Mouse (Mus musculus) heart, adult 2 months (tissue): ENCODE results near the gene Wwc1. TPM values are rescaled to one million over a fixed set of nuclear protein-coding genes. Genes with fewer than 3 reads are reported as not detected.
A peak's percentile ranks its signal among the peaks of the same experiment; 100 is the strongest.

Experiments
- DNase-seq, 2 experiments: peaks; one replicate each; pipeline ENCODE4 v3.0.0; 2021
- H3K27ac ChIP-seq: fragments of 200-600 bp; 2 replicates; pipeline ENCODE4 v1.8.1; 2022
- H3K27me3 ChIP-seq: fragments of 200-500 bp; 2 replicates; pipeline ENCODE4 v1.6.1; 2012; ENCODE audit warnings: mild to moderate bottlenecking, low read length, inconsistent platforms, mixed read lengths; ENCODE audit not compliant: control insufficient read depth, insufficient read depth
- H3K36me3 ChIP-seq: fragments of 200-500 bp; 2 replicates; pipeline ENCODE4 v1.6.1; 2012; ENCODE audit warnings: low read length, inconsistent platforms; ENCODE audit not compliant: control insufficient read depth, insufficient read depth
- H3K4me1 ChIP-seq: fragments of 200-500 bp; 2 replicates; pipeline ENCODE4 v1.6.1; 2011; ENCODE audit warnings: low read length; ENCODE audit not compliant: control insufficient read depth, insufficient read depth
- H3K4me3 ChIP-seq: fragments of 200-600 bp; 2 replicates; pipeline ENCODE4 v1.8.1; 2022
- H3K79me2 ChIP-seq: fragments of 200-500 bp; replicated peaks from 2 replicates; pipeline ENCODE4 v1.6.1; 2012; ENCODE audit warnings: mild to moderate bottlenecking, inconsistent platforms, low read length, moderate library complexity, mixed read lengths; ENCODE audit not compliant: control insufficient read depth, insufficient read depth
- H3K9ac ChIP-seq: fragments of 200-500 bp; 2 replicates; pipeline ENCODE4 v1.6.1; 2012; ENCODE audit warnings: low read depth, mild to moderate bottlenecking, control low read depth, inconsistent platforms, low read length, mixed read lengths
- CTCF ChIP-seq: fragments of 200-600 bp; IDR thresholded peaks from 2 replicates; pipeline ENCODE4 v1.8.1; 2022; ENCODE audit warnings: antibody characterized with exemption, mild to moderate bottlenecking, moderate library complexity
- EP300 ChIP-seq: fragments of 200-500 bp; IDR thresholded peaks from 2 replicates; pipeline ENCODE4 v1.6.1; 2011; ENCODE audit warnings: low read depth, low read length, control low read depth; ENCODE audit not compliant: insufficient read depth
- POLR2A ChIP-seq: fragments of 200-500 bp; IDR thresholded peaks from 2 replicates; pipeline ENCODE4 v1.6.1; 2011; ENCODE audit warnings: mild to moderate bottlenecking, low read depth, low read length, control low read depth; ENCODE audit not compliant: insufficient read depth
- WGBS: fragments of 180-500 bp; shearing (Covaris S2); methylation state at CpG from one replicate; pipeline ENCODE4 v1.1.7; 2018; 5-methylcytosine and 5-hydroxymethylcytosine counted together
- intact Hi-C: fragments of 180-260 bp; cut with DNase I; formaldehyde crosslinking; loops from one replicate; pipeline ENCODE4 v1.15.1; 2025
- polyA plus RNA-seq: library from polyadenylated mRNA; depleted of rRNA; stranded (reverse); fragments of >200 nt; gene quantifications from 2 replicates; pipeline ENCODE4 v1.2.3, GENCODE M21; 2012
- total RNA-seq, 2 experiments: library from RNA; stranded (reverse); gene quantifications; 2 replicates each; pipeline ENCODE4 v1.2.3; 2021

Wwc1 gene
- total and polyA plus RNA-seq, 3 experiments: 0.84 to 2.1 (median 1.1) TPM

DNA sequence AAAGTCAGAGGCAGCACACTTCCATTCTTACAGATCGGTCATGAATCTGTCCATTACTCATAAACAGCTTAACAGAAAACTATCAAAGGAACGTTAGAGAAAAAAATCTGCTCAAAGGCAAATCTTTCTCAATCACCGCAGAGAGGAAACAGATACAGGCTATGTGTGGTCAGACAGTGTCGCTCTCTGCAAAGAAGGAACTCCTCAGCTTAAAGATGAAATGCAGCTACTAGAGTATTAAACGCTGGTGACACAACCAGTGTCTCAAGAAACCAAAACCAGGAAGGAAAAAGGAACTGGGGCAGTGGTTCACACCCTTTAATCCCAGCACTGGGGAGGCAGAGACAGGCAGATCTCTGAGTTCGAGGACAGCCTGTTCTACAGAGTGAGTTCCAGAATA, 152.6 kb downstream of the Wwc1 start:
- no peak for DNase-seq
- no peak for TF ChIP-seq CTCF
- TF ChIP-seq EP300: no peak
- no peak for TF ChIP-seq POLR2A
- Histone ChIP-seq H3K9ac (no peak overlapping the region), H3K36me3 (peaks cover 4% of the 10 kb centered on the region), H3K4me3 (no peak overlapping the region), H3K4me1 (no peaks in the 10 kb centered on the region), H3K27me3 (no peaks in the 10 kb centered on the region), H3K79me2 (peaks cover 1% of the 10 kb centered on the region; the same call in 1 of the 2 replicates), H3K27ac (no peak overlapping the region)
- intact Hi-C loops: no loop called here
- 91% methylated on average over 6 of the region's 6 CpGs for WGBS

- no peaks in the 10 kb centered on the region for H3K4me1 ChIP-seq
- DNase-seq: no peak
- 74% methylated on average over 12 of the region's 12 CpGs for WGBS
- no peak for TF ChIP-seq EP300
- TF ChIP-seq POLR2A: no peak
- TF ChIP-seq CTCF: no peak
- H3K27ac ChIP-seq: no peak overlapping the region
- H3K79me2 ChIP-seq: no peaks in the 10 kb centered on the region
- intact Hi-C loops: no loop called here
- no peak overlapping the region for H3K4me3 ChIP-seq
- H3K36me3 ChIP-seq: no peaks in the 10 kb centered on the region; the same call in 1 of the 2 replicates
- H3K27me3 ChIP-seq: no peaks in the 10 kb centered on the region
- no peak overlapping the region for H3K9ac ChIP-seq
These were observed 164.0 kb downstream of the Wwc1 start for GRCm38 (mm10) chr11:35816316-35816715.

DNA sequence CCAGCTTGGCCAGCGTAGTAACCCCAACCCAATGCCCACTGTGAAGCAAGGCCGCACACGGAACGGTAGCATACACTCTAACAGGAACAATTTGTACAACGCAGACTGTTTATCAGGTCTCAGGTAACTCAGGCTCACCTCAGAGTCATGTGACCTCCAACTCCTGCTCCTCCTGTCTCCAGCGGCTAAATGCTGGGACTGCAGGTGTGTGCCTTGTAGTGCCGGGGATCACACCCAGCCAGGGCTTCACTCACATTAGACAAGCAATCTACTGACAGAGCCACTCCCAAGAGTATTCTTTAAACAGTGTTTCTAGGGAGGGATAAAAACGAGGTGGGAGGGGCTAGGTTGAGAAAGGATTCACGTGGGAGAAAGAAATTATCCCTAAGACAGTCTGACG, 168.9 kb downstream of the Wwc1 start:
- no peak overlapping the region for H3K27ac ChIP-seq
- no peak overlapping the region for H3K4me3 ChIP-seq
- no peaks in the 10 kb centered on the region for H3K79me2 ChIP-seq
- WGBS: 88% methylated on average over 10 of the region's 10 CpGs
- no peak for DNase-seq
- H3K27me3 ChIP-seq: no peaks in the 10 kb centered on the region
- H3K4me1 ChIP-seq: no peaks in the 10 kb centered on the region
- H3K36me3 ChIP-seq: no peaks in the 10 kb centered on the region
- no peak for TF ChIP-seq CTCF
- intact Hi-C loops: no loop called here
- H3K9ac ChIP-seq: no peak overlapping the region

GRCm38 (mm10) chr11:35801332-35801731, 179.0 kb downstream of the Wwc1 start:
- 68% methylated on average over 5 of the region's 5 CpGs for WGBS
- no peak overlapping the region for H3K4me3 ChIP-seq
- intact Hi-C loops: no loop called here
- no peaks in the 10 kb centered on the region for H3K36me3 ChIP-seq
- no peaks in the 10 kb centered on the region for H3K4me1 ChIP-seq
- DNase-seq: no peak
- TF ChIP-seq CTCF: no peak
- TF ChIP-seq POLR2A: no peak
- no peak for TF ChIP-seq EP300
- no peaks in the 10 kb centered on the region for H3K79me2 ChIP-seq
- no peak overlapping the region for H3K27ac ChIP-seq
- H3K27me3 ChIP-seq: peaks cover 12% of the 10 kb centered on the region
- H3K9ac ChIP-seq: no peak overlapping the region

GRCm38 (mm10) chr11:35798874-35799273, 181.5 kb downstream of the Wwc1 start, which contains the start of gene Fbll1:
TSS of gene Fbll1 (minus strand) at chr11:35798884.
- H3K4me1 ChIP-seq: no peaks in the 10 kb centered on the region
- H3K79me2 ChIP-seq: no peaks in the 10 kb centered on the region
- no peak within 1 kb of the TSS for H3K9ac ChIP-seq
- no peak within 1 kb of the TSS for H3K27ac ChIP-seq
- H3K27me3 ChIP-seq: peaks cover 12% of the 10 kb centered on the region
- H3K4me3 ChIP-seq: no peak within 1 kb of the TSS
- WGBS: 17% methylated on average over 11 of the region's 11 CpGs
- no peak for TF ChIP-seq POLR2A
- no peak for TF ChIP-seq CTCF
- no peak for TF ChIP-seq EP300
- DNase-seq: peak in 1 of 2 experiments; percentile 22
- H3K36me3 ChIP-seq: no peaks in the 10 kb centered on the region
- intact Hi-C loops: no loop called here

DNA sequence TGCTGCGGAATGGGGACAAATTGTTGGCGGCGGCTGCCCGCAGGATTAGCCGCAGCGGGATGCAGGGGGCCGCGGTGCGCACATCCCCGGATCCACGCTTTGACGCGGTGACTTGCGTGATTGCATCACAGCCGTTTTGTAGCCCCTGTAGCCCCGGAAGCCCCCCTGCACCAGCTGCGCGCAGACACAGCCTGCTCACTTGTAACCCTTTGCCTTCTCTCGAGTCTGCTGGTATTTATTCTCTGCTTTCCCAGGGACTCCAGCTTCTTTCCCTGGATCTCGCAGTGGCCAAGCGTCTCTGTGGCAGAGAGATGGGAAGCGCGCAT, 181.9 kb downstream of the Wwc1 start:
- H3K36me3 ChIP-seq: no peaks in the 10 kb centered on the region
- TF ChIP-seq EP300 (no peak), CTCF (no peak), POLR2A (no peak)
- H3K27ac ChIP-seq: no peak overlapping the region
- DNase-seq: no peak
- H3K79me2 ChIP-seq: no peaks in the 10 kb centered on the region
- no peaks in the 10 kb centered on the region for H3K4me1 ChIP-seq
- no peak overlapping the region for H3K9ac ChIP-seq
- H3K27me3 ChIP-seq: peaks cover 12% of the 10 kb centered on the region
- 4% methylated on average over 23 of the region's 23 CpGs for WGBS
- intact Hi-C loops: no loop called here
- no peak overlapping the region for H3K4me3 ChIP-seq
